Comparison of ENCODE assay signal across 12 mouse cellular contexts in genomic region chr8:122660022-122660421, GRCm38 (mm10). TPM values are rescaled to one million over a fixed set of nuclear protein-coding genes. Genes with fewer than 3 reads are reported as not detected.
DNase-seq lines count a peak whose midpoint lies in the region; ATAC-seq and TF ChIP-seq lines count a peak whose summit lies in the region.
"Had no signal": no experiment of that assay in that cellular context is flagged by ENCODE, and none has a peak within 500 bp of the region (broad histone marks: within the 10 kb centered on the region; RNA-seq: fewer than 3 reads in every experiment).

No protein-coding gene starts in this region.

- H3K4me1 ChIP-seq in forebrain, postnatal 0 days (ENCODE audit: insufficient read depth), result peaks cover 14% of the 10 kb centered on the region
- H3K4me1 ChIP-seq in forebrain, embryonic 13.5 days, result peaks cover 39% of the 10 kb centered on the region
- 0 out of 2 replicates have a peak, but pooled peaks cover 2% of the 10 kb centered on the region for H3K4me1 ChIP-seq in midbrain, postnatal 0 days (ENCODE audit: insufficient read depth, low read length)
- peaks cover 32% of the 10 kb centered on the region for H3K4me1 ChIP-seq in midbrain, embryonic 15.5 days
- peaks cover 5% of the 10 kb centered on the region for H3K4me1 ChIP-seq in bone marrow macrophage, adult 2 months (ENCODE audit: control insufficient read depth, insufficient read depth, low read length)
- peaks cover 19% of the 10 kb centered on the region for H3K4me1 ChIP-seq in forebrain, embryonic 12.5 days

- no peak overlapping the region for H3K9ac ChIP-seq in forebrain, postnatal 0 days
- H3K9ac ChIP-seq in forebrain, embryonic 13.5 days, result no peak overlapping the region
- H3K9ac ChIP-seq in midbrain, postnatal 0 days (replicated peaks; ENCODE audit: low read length, poor library complexity, severe bottlenecking), result no peak overlapping the region
- no peak overlapping the region for H3K9ac ChIP-seq in midbrain, embryonic 15.5 days
- H3K9ac ChIP-seq in forebrain, embryonic 12.5 days, result no peak overlapping the region
- H3K9ac ChIP-seq: embryonic facial prominence, embryonic 15.5 days; hindbrain, embryonic 15.5 days; neural tube, embryonic 12.5 days had no signal

- H3K4me2 ChIP-seq in forebrain, postnatal 0 days (ENCODE audit: low read depth), result no peak overlapping the region
- no peak overlapping the region for H3K4me2 ChIP-seq in forebrain, embryonic 13.5 days
- H3K4me2 ChIP-seq in midbrain, postnatal 0 days (ENCODE audit: low read depth, low read length, poor library complexity, severe bottlenecking), result no peak overlapping the region
- no peak overlapping the region for H3K4me2 ChIP-seq in midbrain, embryonic 15.5 days
- H3K4me2 ChIP-seq in forebrain, embryonic 12.5 days, result no peak overlapping the region
- H3K4me2 ChIP-seq: embryonic facial prominence, embryonic 15.5 days; hindbrain, embryonic 15.5 days; neural tube, embryonic 12.5 days had no signal

- no peak for TF ChIP-seq POLR2A in bone marrow macrophage, adult 2 months (IDR thresholded peaks at IDR 0.05; ENCODE audit: borderline replicate concordance, low read depth, low read length)

- no peak overlapping the region for H3K4me3 ChIP-seq in forebrain, postnatal 0 days (ENCODE audit: low read depth, low read length)
- H3K4me3 ChIP-seq in forebrain, embryonic 13.5 days, result no peak overlapping the region
- H3K4me3 ChIP-seq in midbrain, postnatal 0 days (ENCODE audit: low read depth, low read length), result no peak overlapping the region
- no peak overlapping the region for H3K4me3 ChIP-seq in midbrain, embryonic 15.5 days
- no peak overlapping the region for H3K4me3 ChIP-seq in bone marrow macrophage, adult 2 months (ENCODE audit: insufficient read depth, low read length)
- no peak overlapping the region for H3K4me3 ChIP-seq in forebrain, embryonic 12.5 days (replicated peaks)
- H3K4me3 ChIP-seq: embryonic facial prominence, embryonic 15.5 days; hindbrain, embryonic 15.5 days; neural tube, embryonic 12.5 days had no signal

- TF ChIP-seq CTCF in forebrain, postnatal 0 days (IDR thresholded peaks at IDR 0.05; ENCODE audit: low read depth), result peak; percentile 64
- TF ChIP-seq CTCF in midbrain, postnatal 0 days (IDR thresholded peaks at IDR 0.05), result peak; percentile 61
- peak; percentile 68 for TF ChIP-seq CTCF in bone marrow macrophage, adult 2 months (IDR thresholded peaks at IDR 0.05; ENCODE audit: low read depth, low read length)

- no peak overlapping the region for H3K27ac ChIP-seq in forebrain, postnatal 0 days (ENCODE audit: low read depth, low read length)
- no peak overlapping the region for H3K27ac ChIP-seq in forebrain, embryonic 13.5 days
- H3K27ac ChIP-seq in midbrain, postnatal 0 days (ENCODE audit: low read depth, low read length), result no peak overlapping the region
- H3K27ac ChIP-seq in midbrain, embryonic 15.5 days, result no peak overlapping the region
- H3K27ac ChIP-seq in bone marrow macrophage, adult 2 months (ENCODE audit: insufficient read depth, low read depth, low read length), result no peak overlapping the region
- H3K27ac ChIP-seq in forebrain, embryonic 12.5 days, result no peak overlapping the region
- H3K27ac ChIP-seq: hindbrain, embryonic 15.5 days; neural tube, embryonic 12.5 days had no signal

- 76% methylated on average over 2 of the region's 2 CpGs for WGBS in forebrain, postnatal 0 days
- 79% methylated on average over 2 of the region's 2 CpGs for WGBS in forebrain, embryonic 13.5 days
- 63% methylated on average over 2 of the region's 2 CpGs for WGBS in midbrain, postnatal 0 days
- 75% methylated on average over 2 of the region's 2 CpGs for WGBS in midbrain, embryonic 15.5 days
- 69% methylated on average over 2 of the region's 2 CpGs for WGBS in forebrain, embryonic 12.5 days

- ATAC-seq in forebrain, postnatal 0 days, result no peak
- ATAC-seq in forebrain, embryonic 13.5 days, result no peak
- ATAC-seq in midbrain, postnatal 0 days (ENCODE audit: low FRiP score), result no peak
- ATAC-seq in midbrain, embryonic 15.5 days (replicated peaks), result no peak
- ATAC-seq in monocyte, adult 5-6 weeks (replicated peaks; ENCODE audit: insufficient number of reproducible peaks, low FRiP score, low TSS enrichment, poor library complexity, severe bottlenecking), result peak; percentile 37; the same call in 1 of the 2 replicates
- ATAC-seq in forebrain, embryonic 12.5 days (ENCODE audit: low FRiP score), result no peak

- no peaks in the 10 kb centered on the region for H3K27me3 ChIP-seq in forebrain, postnatal 0 days (ENCODE audit: insufficient read depth, low read length)
- peaks cover 10% of the 10 kb centered on the region; the same call in 1 of the 2 replicates for H3K27me3 ChIP-seq in forebrain, embryonic 13.5 days
- H3K27me3 ChIP-seq in midbrain, postnatal 0 days (ENCODE audit: insufficient read depth, low read length), result no peaks in the 10 kb centered on the region
- H3K27me3 ChIP-seq in midbrain, embryonic 15.5 days (replicated peaks), result no peaks in the 10 kb centered on the region
- no peaks in the 10 kb centered on the region for H3K27me3 ChIP-seq in forebrain, embryonic 12.5 days
- H3K27me3 ChIP-seq: embryonic facial prominence, embryonic 15.5 days; hindbrain, embryonic 15.5 days; neural tube, embryonic 12.5 days had no signal

- no peaks in the 10 kb centered on the region for H3K9me3 ChIP-seq in forebrain, postnatal 0 days (ENCODE audit: low read length)
- H3K9me3 ChIP-seq in forebrain, embryonic 13.5 days (replicated peaks), result no peaks in the 10 kb centered on the region; the same call in 1 of the 2 replicates
- H3K9me3 ChIP-seq in midbrain, postnatal 0 days (ENCODE audit: low read length), result no peaks in the 10 kb centered on the region
- H3K9me3 ChIP-seq in midbrain, embryonic 15.5 days, result no peaks in the 10 kb centered on the region
- H3K9me3 ChIP-seq in forebrain, embryonic 12.5 days, result no peaks in the 10 kb centered on the region
- H3K9me3 ChIP-seq: embryonic facial prominence, embryonic 15.5 days; hindbrain, embryonic 15.5 days; neural tube, embryonic 12.5 days had no signal

- no peaks in the 10 kb centered on the region for H3K36me3 ChIP-seq in forebrain, postnatal 0 days (ENCODE audit: insufficient read depth)
- H3K36me3 ChIP-seq in forebrain, embryonic 13.5 days (ENCODE audit: poor library complexity, severe bottlenecking), result no peaks in the 10 kb centered on the region
- no peaks in the 10 kb centered on the region; the same call in none of the 2 replicates for H3K36me3 ChIP-seq in midbrain, postnatal 0 days (ENCODE audit: insufficient read depth, low read length)
- no peaks in the 10 kb centered on the region for H3K36me3 ChIP-seq in midbrain, embryonic 15.5 days (replicated peaks)
- no peaks in the 10 kb centered on the region for H3K36me3 ChIP-seq in forebrain, embryonic 12.5 days (replicated peaks)
- H3K36me3 ChIP-seq: embryonic facial prominence, embryonic 15.5 days; hindbrain, embryonic 15.5 days; neural tube, embryonic 12.5 days had no signal

- DNase-seq in forebrain, postnatal 0 days, result no peak
- DNase-seq in midbrain, postnatal 0 days (ENCODE audit: low spot score), result no peak
- no peak for DNase-seq in right cerebral cortex, adult 18-20 months
- DNase-seq: heart, adult 11 months had no signal

RNA-seq across cellular contexts. Expression of gene Pabpn1l, which starts 37.5 kb away (rescaled TPM):
- total RNA-seq in forebrain, postnatal 0 days (2014; rRNA removed), result not detected in 2 replicates
- not detected in 2 replicates for polyA plus RNA-seq in forebrain, postnatal 0 days (2015; fragmentation: Nextera tagmentation; extraction: Ambion mirVana)
- polyA plus RNA-seq in forebrain, embryonic 13.5 days (2015; fragmentation: Nextera tagmentation; extraction: Ambion mirVana), result not detected in 2 replicates
- not detected in 2 replicates for total RNA-seq in midbrain, postnatal 0 days (2014; rRNA removed)
- polyA plus RNA-seq in midbrain, postnatal 0 days (2015; fragmentation: Nextera tagmentation; extraction: Ambion mirVana), result not detected in 2 replicates
- polyA plus RNA-seq in midbrain, embryonic 15.5 days (2015; fragmentation: Nextera tagmentation; extraction: Ambion mirVana), result not detected in 2 replicates
- not detected in 2 replicates for polyA plus RNA-seq in bone marrow macrophage, adult 2 months (2012; ENCODE audit: insufficient read depth, insufficient read length, missing spikeins)
- total RNA-seq in monocyte, adult 5-6 weeks (2017), result not detected in 3 replicates
- not detected in 2 replicates for polyA plus RNA-seq in forebrain, embryonic 12.5 days (2016; fragmentation: Nextera tagmentation; extraction: Ambion mirVana)
- polyA plus RNA-seq: hindbrain, embryonic 15.5 days; neural tube, embryonic 12.5 days had no signal

RNA-seq across cellular contexts. Expression of gene Cbfa2t3, which starts 38.9 kb away (rescaled TPM):
- total RNA-seq in forebrain, postnatal 0 days (2014; rRNA removed), result 4.5 and 5.6 TPM in 2 replicates
- polyA plus RNA-seq in forebrain, postnatal 0 days (2015; fragmentation: Nextera tagmentation; extraction: Ambion mirVana), result 4.9 and 9.5 TPM in 2 replicates
- polyA plus RNA-seq in forebrain, embryonic 13.5 days (2015; fragmentation: Nextera tagmentation; extraction: Ambion mirVana), result 12.4 and 13.9 TPM in 2 replicates
- total RNA-seq in midbrain, postnatal 0 days (2014; rRNA removed), result 11.1 and 11.8 TPM in 2 replicates
- 13.3 and 15.9 TPM in 2 replicates for polyA plus RNA-seq in midbrain, postnatal 0 days (2015; fragmentation: Nextera tagmentation; extraction: Ambion mirVana)
- 20.2 and 21.4 TPM in 2 replicates for polyA plus RNA-seq in midbrain, embryonic 15.5 days (2015; fragmentation: Nextera tagmentation; extraction: Ambion mirVana)
- polyA plus RNA-seq in bone marrow macrophage, adult 2 months (2012; ENCODE audit: insufficient read depth, insufficient read length, missing spikeins), result 0.95 and 2.0 TPM in 2 replicates
- 21.2 to 48.6 TPM (median 32.6 TPM) in 3 replicates for total RNA-seq in monocyte, adult 5-6 weeks (2017)
- polyA plus RNA-seq in forebrain, embryonic 12.5 days (2016; fragmentation: Nextera tagmentation; extraction: Ambion mirVana), result 12.2 and 12.4 TPM in 2 replicates

RNA-seq across cellular contexts. Expression of gene Trappc2l, which starts 48.6 kb away (rescaled TPM):
- 15.3 and 31.8 TPM in 2 replicates for total RNA-seq in forebrain, postnatal 0 days (2014; rRNA removed)
- 137 and 157 TPM in 2 replicates for polyA plus RNA-seq in forebrain, postnatal 0 days (2015; fragmentation: Nextera tagmentation; extraction: Ambion mirVana)
- 69.3 and 79.6 TPM in 2 replicates for polyA plus RNA-seq in forebrain, embryonic 13.5 days (2015; fragmentation: Nextera tagmentation; extraction: Ambion mirVana)
- 14.1 and 23.2 TPM in 2 replicates for total RNA-seq in midbrain, postnatal 0 days (2014; rRNA removed)
- polyA plus RNA-seq in midbrain, postnatal 0 days (2015; fragmentation: Nextera tagmentation; extraction: Ambion mirVana), result 135 and 138 TPM in 2 replicates
- 120 and 126 TPM in 2 replicates for polyA plus RNA-seq in midbrain, embryonic 15.5 days (2015; fragmentation: Nextera tagmentation; extraction: Ambion mirVana)
- 55.0 and 59.6 TPM in 2 replicates for polyA plus RNA-seq in bone marrow macrophage, adult 2 months (2012; ENCODE audit: insufficient read depth, insufficient read length, missing spikeins)
- total RNA-seq in monocyte, adult 5-6 weeks (2017), result 19.5 to 35.7 TPM (median 20.3 TPM) in 3 replicates
- 42.2 and 44.2 TPM in 2 replicates for polyA plus RNA-seq in forebrain, embryonic 12.5 days (2016; fragmentation: Nextera tagmentation; extraction: Ambion mirVana)

RNA-seq across cellular contexts. Expression of gene Galns, which starts 48.8 kb away (rescaled TPM):
- total RNA-seq in forebrain, postnatal 0 days (2014; rRNA removed), result 8.8 and 12.8 TPM in 2 replicates
- 6.0 and 8.4 TPM in 2 replicates for polyA plus RNA-seq in forebrain, postnatal 0 days (2015; fragmentation: Nextera tagmentation; extraction: Ambion mirVana)
- polyA plus RNA-seq in forebrain, embryonic 13.5 days (2015; fragmentation: Nextera tagmentation; extraction: Ambion mirVana), result 3.0 and 3.2 TPM in 2 replicates
- 12.1 and 14.6 TPM in 2 replicates for total RNA-seq in midbrain, postnatal 0 days (2014; rRNA removed)
- 10.9 and 12.7 TPM in 2 replicates for polyA plus RNA-seq in midbrain, postnatal 0 days (2015; fragmentation: Nextera tagmentation; extraction: Ambion mirVana)
- 7.2 and 9.0 TPM in 2 replicates for polyA plus RNA-seq in midbrain, embryonic 15.5 days (2015; fragmentation: Nextera tagmentation; extraction: Ambion mirVana)
- polyA plus RNA-seq in bone marrow macrophage, adult 2 months (2012; ENCODE audit: insufficient read depth, insufficient read length, missing spikeins), result 32.8 and 36.7 TPM in 2 replicates
- total RNA-seq in monocyte, adult 5-6 weeks (2017), result 9.9 to 15.0 TPM (median 12.4 TPM) in 3 replicates
- polyA plus RNA-seq in forebrain, embryonic 12.5 days (2016; fragmentation: Nextera tagmentation; extraction: Ambion mirVana), result 4.2 and 5.0 TPM in 2 replicates
